Mouse (Mus musculus) 3T3-L1 (cell line): ENCODE measurements around the gene Pla2g1b.
"Not testable (repeated sequence)": the region's sequence is repeated elsewhere in the genome, so short reads cannot be mapped to it uniquely, and the experiment has no call there.

Experiments used
- DNase-seq: peaks from one replicate; pipeline ENCODE4 v3.0.0-alpha.2; 2015; ENCODE audit warnings: low read depth, low spot score

The Pla2g1b gene

GRCm38 (mm10) chr5:115483947-115484920 lies 18.2 kb downstream of the Pla2g1b start, which contains the start of gene Sirt4:
Gene Sirt4 (minus strand): TSS chr5:115484725.
- peak; percentile 99 for DNase-seq

- no peak for DNase-seq
Observed at GRCm38 (mm10) chr5:115484996-115485395, 18.9 kb downstream of the Pla2g1b start.

- no peak for DNase-seq
Observed at GRCm38 (mm10) chr5:115485489-115486205, 19.6 kb downstream of the Pla2g1b start.

GRCm38 (mm10) chr5:115486726-115487125 lies 20.7 kb downstream of the Pla2g1b start:
- no peak for DNase-seq

- DNase-seq, result no peak
Observed at GRCm38 (mm10) chr5:115487353-115487752, 21.3 kb downstream of the Pla2g1b start.

- no peak for DNase-seq
Observed at GRCm38 (mm10) chr5:115487942-115488580, 22.0 kb downstream of the Pla2g1b start.

- peak; percentile 77 for DNase-seq
Observed at GRCm38 (mm10) chr5:115488841-115489698, 23.0 kb downstream of the Pla2g1b start.

DNA sequence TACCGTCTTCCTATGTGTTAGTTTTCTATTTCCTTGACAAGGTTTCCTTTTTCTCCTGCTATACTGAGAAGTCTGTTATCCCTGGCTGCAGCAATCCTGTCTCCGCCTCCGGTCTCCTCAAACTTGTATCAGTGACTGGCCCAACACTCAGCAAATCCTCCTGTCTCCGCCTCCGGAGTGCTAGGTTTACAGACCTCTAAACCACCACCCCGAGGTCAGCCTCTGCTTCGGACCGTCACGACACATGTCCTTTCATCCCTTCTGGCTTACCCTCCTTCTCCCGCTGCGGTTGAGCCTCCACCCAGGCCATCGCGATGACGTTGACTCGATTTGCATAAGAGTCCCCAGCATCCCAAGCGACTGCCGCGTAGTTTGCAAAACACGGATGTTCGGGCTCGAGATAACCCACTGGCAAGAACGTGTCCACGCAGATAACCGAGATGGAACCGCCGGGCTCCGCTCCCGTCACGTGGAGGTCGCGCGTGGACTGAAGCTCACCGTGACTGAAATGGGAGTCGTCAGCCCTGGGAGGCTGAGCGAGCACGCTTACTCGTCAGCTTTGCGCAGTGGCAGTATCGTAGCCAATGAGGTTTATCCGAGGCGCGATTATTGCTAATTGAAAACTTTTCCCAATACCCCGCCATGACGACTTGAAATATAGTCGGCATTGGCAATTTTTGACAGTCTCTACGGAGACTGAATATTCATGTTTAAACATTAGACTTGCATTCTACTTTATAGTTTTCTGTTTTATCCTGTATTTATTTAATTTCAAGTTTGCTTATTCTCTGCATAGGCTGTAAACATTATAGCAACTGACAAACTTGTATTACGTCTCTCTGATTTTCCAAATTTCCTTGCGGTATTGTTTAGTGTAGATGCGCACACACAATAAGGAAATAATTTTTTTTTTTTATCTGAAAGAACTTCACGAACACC lies 23.9 kb downstream of the Pla2g1b start:
- peak; percentile 99 for DNase-seq

GRCm38 (mm10) chr5:115490638-115491000 lies 24.6 kb downstream of the Pla2g1b start:
- DNase-seq, result no peak

DNA sequence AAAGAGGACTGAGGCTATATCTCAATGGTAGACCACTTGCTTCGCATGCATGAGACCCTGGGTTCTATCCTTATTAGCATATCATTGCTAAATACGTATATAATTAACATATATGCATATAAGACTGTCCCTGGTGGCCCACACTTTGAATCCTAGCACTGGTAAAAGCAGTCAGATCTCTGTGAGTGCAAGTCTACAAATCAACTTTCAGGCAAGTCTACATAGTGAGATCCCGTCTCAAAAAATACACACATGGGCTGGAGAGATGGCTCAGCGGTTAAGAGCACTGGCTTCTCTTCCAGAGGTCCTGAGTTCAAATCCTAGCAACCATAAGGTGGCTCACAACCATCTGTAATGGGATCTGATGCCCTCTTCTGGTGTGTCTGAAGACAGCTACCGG lies 25.0 kb downstream of the Pla2g1b start:
- peak; percentile 61 for DNase-seq

DNA sequence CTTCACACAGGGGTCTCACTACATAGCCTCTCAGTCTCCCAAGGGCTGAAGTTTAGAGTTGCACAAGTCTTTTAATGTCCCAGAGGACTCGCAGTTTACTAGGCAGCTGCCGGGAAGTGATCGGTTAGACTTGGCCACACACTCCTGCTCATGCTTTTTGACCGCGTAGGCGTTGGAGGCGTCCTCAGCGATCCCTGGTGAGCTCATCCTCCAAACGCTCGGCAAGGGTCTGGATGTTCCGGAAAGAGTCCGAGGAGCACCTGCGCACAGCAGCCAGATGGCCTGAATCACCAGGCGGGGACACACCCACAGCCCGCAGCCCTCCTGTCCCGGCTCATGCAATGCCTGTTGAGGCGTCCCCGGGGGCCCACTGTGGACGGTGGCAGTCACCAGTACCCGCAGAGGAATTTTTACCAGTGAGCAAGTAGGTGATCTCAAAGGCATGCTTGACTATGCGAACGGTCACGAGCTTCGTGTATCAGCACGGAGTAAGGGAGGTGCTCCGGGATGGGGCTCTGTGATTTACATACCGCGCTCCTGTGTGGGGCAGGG lies 25.8 kb downstream of the Pla2g1b start:
- peak; percentile 97 for DNase-seq

GRCm38 (mm10) chr5:115492711-115493335 lies 26.8 kb downstream of the Pla2g1b start:
- DNase-seq, result peak; percentile 83

DNA sequence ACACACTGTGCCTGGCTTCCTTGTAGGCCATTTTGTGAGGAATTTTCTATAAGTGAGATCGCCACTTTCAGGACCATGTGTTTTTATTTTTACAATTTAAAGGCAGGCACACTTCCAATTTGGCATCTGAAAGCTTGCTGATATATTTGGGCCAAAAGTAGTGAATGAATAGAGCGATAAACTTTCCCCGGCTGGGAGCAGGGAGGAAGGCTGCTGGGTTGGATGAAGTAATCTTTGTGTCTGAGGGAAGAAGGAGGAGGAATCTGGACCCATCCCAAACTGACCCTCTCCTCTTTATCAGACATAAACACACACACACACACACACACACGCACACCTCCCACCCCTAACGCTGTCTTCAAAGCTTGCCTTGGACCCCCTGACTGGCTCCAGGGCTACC lies 27.4 kb downstream of the Pla2g1b start:
- peak; percentile 92 for DNase-seq

- DNase-seq, result not testable (repeated sequence)
Observed at GRCm38 (mm10) chr5:115495618-115496017, 29.6 kb downstream of the Pla2g1b start.

DNA sequence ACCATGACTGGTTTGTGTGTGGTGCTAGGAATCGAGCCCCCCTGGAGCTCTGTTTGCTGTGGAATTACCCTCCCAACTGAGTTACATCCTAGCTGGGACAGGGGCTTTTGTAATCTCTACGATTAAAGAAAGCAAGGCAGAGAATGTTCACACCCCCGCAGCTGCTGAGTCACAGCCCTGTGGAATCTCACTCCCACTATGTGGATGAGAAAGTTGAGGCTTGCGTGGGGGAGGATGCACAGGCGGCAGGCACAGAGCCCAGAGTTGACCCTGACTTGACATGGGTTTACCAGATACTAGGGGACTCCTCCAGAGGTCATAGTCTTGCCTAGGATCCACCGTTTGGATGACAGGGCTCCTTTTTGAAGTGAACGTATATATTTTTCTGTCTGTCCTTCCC lies 31.0 kb downstream of the Pla2g1b start:
- peak; percentile 49 for DNase-seq

GRCm38 (mm10) chr5:115498307-115499240 lies 32.5 kb downstream of the Pla2g1b start:
- no peak for DNase-seq

GRCm38 (mm10) chr5:115500383-115500935 lies 34.4 kb downstream of the Pla2g1b start:
- DNase-seq, result no peak

DNA sequence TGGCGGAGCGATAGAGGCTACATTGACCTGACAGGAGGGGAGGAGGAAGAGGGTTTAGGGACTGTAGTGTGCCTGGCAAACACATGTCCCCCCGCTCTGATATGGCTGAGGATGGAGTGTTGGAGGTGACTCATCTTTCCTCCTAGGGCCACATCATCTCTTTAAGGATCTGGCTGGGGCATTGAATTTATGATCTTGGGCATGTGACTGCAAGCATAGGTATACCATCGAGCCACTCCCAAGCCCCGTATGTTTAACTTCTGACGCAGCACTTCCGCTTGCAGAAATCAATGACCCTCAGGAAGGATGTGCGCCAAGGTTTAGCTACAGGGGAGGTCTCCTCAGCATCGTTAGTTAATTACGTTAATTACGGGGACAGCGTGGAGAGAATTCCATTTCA lies 37.0 kb downstream of the Pla2g1b start:
- DNase-seq, result no peak
